23 mouse cellular contexts compared by ENCODE assay signal in the genomic region with DNA sequence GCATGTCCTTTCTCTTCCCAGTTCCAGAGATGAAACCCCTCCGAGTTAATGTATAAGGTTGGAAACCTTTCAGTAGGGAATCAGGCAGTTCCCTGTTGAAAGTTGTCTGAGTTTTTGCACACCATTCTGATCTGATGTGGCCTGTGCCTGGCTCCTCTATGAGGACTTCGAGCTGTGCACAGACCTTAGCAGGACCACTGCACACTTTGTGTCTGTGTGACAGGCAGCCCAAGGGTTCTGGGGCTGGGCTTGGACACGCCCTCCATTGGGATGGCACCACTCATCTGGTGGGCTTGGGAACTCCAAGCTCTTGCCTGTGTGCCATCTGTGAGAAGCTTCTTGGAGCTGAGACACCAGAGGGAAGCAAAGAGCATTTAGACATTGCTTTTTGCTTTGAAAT. TPM values are rescaled to one million over a fixed set of nuclear protein-coding genes. Genes with fewer than 3 reads are reported as not detected.
DNase-seq lines count a peak whose midpoint lies in the region; ATAC-seq and TF ChIP-seq lines count a peak whose summit lies in the region.
"Had no signal": no experiment of that assay in that cellular context is flagged by ENCODE, and none has a peak within 500 bp of the region (broad histone marks: within the 10 kb centered on the region; RNA-seq: fewer than 3 reads in every experiment).

No protein-coding gene starts in this region.

- H3K4me3 ChIP-seq in cerebellum, adult 2 months (replicated peaks; ENCODE audit: insufficient read depth, low read depth, low read length): no peak overlapping the region
- no peak overlapping the region for H3K4me3 ChIP-seq in layer of hippocampus, adult 2 months
- no peak overlapping the region for H3K4me3 ChIP-seq in midbrain, postnatal 0 days (ENCODE audit: low read depth, low read length)
- H3K4me3 ChIP-seq in midbrain, embryonic 15.5 days: no peak overlapping the region
- H3K4me3 ChIP-seq: embryonic facial prominence, embryonic 12.5 days; embryonic facial prominence, embryonic 15.5 days; forebrain, embryonic 15.5 days; heart, embryonic 12.5 days; heart, embryonic 15.5 days; hindbrain, embryonic 10.5 days; hindbrain, embryonic 13.5 days had no signal

- no peaks in the 10 kb centered on the region for H3K27me3 ChIP-seq in cerebellum, adult 2 months (ENCODE audit: control insufficient read depth, insufficient read depth, low read length)
- H3K27me3 ChIP-seq in midbrain, postnatal 0 days (ENCODE audit: insufficient read depth, low read length): no peaks in the 10 kb centered on the region
- H3K27me3 ChIP-seq in midbrain, embryonic 15.5 days (replicated peaks): no peaks in the 10 kb centered on the region
- H3K27me3 ChIP-seq: embryonic facial prominence, embryonic 12.5 days; embryonic facial prominence, embryonic 15.5 days; forebrain, embryonic 15.5 days; heart, embryonic 12.5 days; heart, embryonic 15.5 days; hindbrain, embryonic 13.5 days had no signal

- no peak for TF ChIP-seq CTCF in cerebellum, adult 2 months (IDR thresholded peaks at IDR 0.05; ENCODE audit: borderline replicate concordance, insufficient read depth, low read depth, low read length)
- TF ChIP-seq CTCF in layer of hippocampus, adult 2 months (conservative IDR thresholded peaks at IDR 0.05): no peak; the same call in 1 of the 2 replicates
- peak; percentile 40 for TF ChIP-seq CTCF in midbrain, postnatal 0 days (IDR thresholded peaks at IDR 0.05)

- H3K27ac ChIP-seq in cerebellum, adult 2 months (ENCODE audit: insufficient read depth, low read length): no peak overlapping the region
- H3K27ac ChIP-seq in layer of hippocampus, adult 2 months: 0 out of 2 replicates have a peak overlapping the region, but pooled peaks have one; percentile 28
- H3K27ac ChIP-seq in midbrain, postnatal 0 days (ENCODE audit: low read depth, low read length): no peak overlapping the region
- H3K27ac ChIP-seq in midbrain, embryonic 15.5 days: no peak overlapping the region
- H3K27ac ChIP-seq: embryonic facial prominence, embryonic 12.5 days; embryonic facial prominence, embryonic 15.5 days; forebrain, embryonic 15.5 days; heart, embryonic 15.5 days; hindbrain, embryonic 10.5 days; hindbrain, embryonic 13.5 days had no signal

- peaks cover 51% of the 10 kb centered on the region for H3K36me3 ChIP-seq in midbrain, postnatal 0 days (ENCODE audit: insufficient read depth, low read length)
- peaks cover 34% of the 10 kb centered on the region for H3K36me3 ChIP-seq in midbrain, embryonic 15.5 days (replicated peaks)
- H3K36me3 ChIP-seq: embryonic facial prominence, embryonic 12.5 days; embryonic facial prominence, embryonic 15.5 days; heart, embryonic 12.5 days; heart, embryonic 15.5 days had no signal

- no peak overlapping the region for H3K9ac ChIP-seq in midbrain, postnatal 0 days (replicated peaks; ENCODE audit: low read length, poor library complexity, severe bottlenecking)
- H3K9ac ChIP-seq in midbrain, embryonic 15.5 days: no peak overlapping the region
- H3K9ac ChIP-seq: embryonic facial prominence, embryonic 12.5 days; embryonic facial prominence, embryonic 15.5 days; forebrain, embryonic 15.5 days; heart, embryonic 12.5 days; heart, embryonic 15.5 days had no signal

- DNase-seq in cerebellum, adult 11-12 months: peak; percentile 14
- no peak for DNase-seq in cerebellum, adult 2 months
- no peak for DNase-seq in layer of hippocampus, adult 2 months (ENCODE audit: low spot score in 2 of 2)
- DNase-seq in layer of hippocampus, postnatal 14 days (ENCODE audit: low spot score in 2 of 2): no peak
- no peak for DNase-seq in midbrain, postnatal 0 days (ENCODE audit: low spot score)
- DNase-seq: adrenal gland, adult 8-10 months; adrenal gland, postnatal 25 days; cerebellum, adult 18-20 months; cerebellum, adult 9-11 months; gastrocnemius, postnatal 10 days; gastrocnemius, postnatal 36 days; heart, postnatal 10 days; heart, postnatal 36 days had no signal

- no peak for TF ChIP-seq POLR2A in cerebellum, adult 2 months (IDR thresholded peaks at IDR 0.05; ENCODE audit: borderline replicate concordance, insufficient read depth, low read length)

- 85% methylated on average over 3 of the region's 3 CpGs for WGBS in cerebellum, adult 2 months
- WGBS in midbrain, postnatal 0 days: 88% methylated on average over 3 of the region's 3 CpGs
- 95% methylated on average over 3 of the region's 3 CpGs for WGBS in midbrain, embryonic 15.5 days

- no peak overlapping the region for H3K4me2 ChIP-seq in midbrain, postnatal 0 days (ENCODE audit: low read depth, low read length, poor library complexity, severe bottlenecking)
- H3K4me2 ChIP-seq in midbrain, embryonic 15.5 days: no peak overlapping the region
- H3K4me2 ChIP-seq: embryonic facial prominence, embryonic 12.5 days; embryonic facial prominence, embryonic 15.5 days; forebrain, embryonic 15.5 days; heart, embryonic 12.5 days; heart, embryonic 15.5 days; hindbrain, embryonic 13.5 days had no signal

- no peak for ATAC-seq in midbrain, postnatal 0 days (ENCODE audit: low FRiP score)
- ATAC-seq in midbrain, embryonic 15.5 days (replicated peaks): no peak
- ATAC-seq: activated CD4-positive, CD25-positive, alpha-beta regulatory T cell, adult 4 months; forebrain, embryonic 15.5 days; hindbrain, embryonic 16.5 days had no signal

- no peaks in the 10 kb centered on the region for H3K9me3 ChIP-seq in midbrain, postnatal 0 days (ENCODE audit: low read length)
- no peaks in the 10 kb centered on the region for H3K9me3 ChIP-seq in midbrain, embryonic 15.5 days
- H3K9me3 ChIP-seq: embryonic facial prominence, embryonic 12.5 days; embryonic facial prominence, embryonic 15.5 days; forebrain, embryonic 15.5 days; heart, embryonic 12.5 days; heart, embryonic 15.5 days; hindbrain, embryonic 10.5 days; hindbrain, embryonic 13.5 days had no signal

- peaks cover 24% of the 10 kb centered on the region for H3K4me1 ChIP-seq in cerebellum, adult 2 months (ENCODE audit: control insufficient read depth, insufficient read depth, low read length)
- H3K4me1 ChIP-seq in midbrain, postnatal 0 days (ENCODE audit: insufficient read depth, low read length): no peaks in the 10 kb centered on the region
- H3K4me1 ChIP-seq in midbrain, embryonic 15.5 days: no peaks in the 10 kb centered on the region
- H3K4me1 ChIP-seq: embryonic facial prominence, embryonic 12.5 days; embryonic facial prominence, embryonic 15.5 days; forebrain, embryonic 15.5 days; heart, embryonic 12.5 days; heart, embryonic 15.5 days; hindbrain, embryonic 10.5 days; hindbrain, embryonic 13.5 days had no signal

RNA-seq across cellular contexts. Expression of gene Ric3, which starts 51.8 kb away (rescaled TPM):
- 61.6 and 66.0 TPM in 2 replicates for polyA plus RNA-seq in cerebellum, adult 2 months (2012; rRNA removed)
- total RNA-seq in layer of hippocampus, adult 2 months (2021): 10 to 100 TPM; 69.6 to 72.0 TPM
- 10 to 100 TPM; 54.0 to 57.9 TPM for total RNA-seq in layer of hippocampus, postnatal 14 days (2021)
- total RNA-seq in midbrain, postnatal 0 days (2014; rRNA removed): 62.8 and 65.0 TPM in 2 replicates
- 42.1 and 42.2 TPM in 2 replicates for polyA plus RNA-seq in midbrain, postnatal 0 days (2015; fragmentation: Nextera tagmentation; extraction: Ambion mirVana)
- polyA plus RNA-seq in midbrain, embryonic 15.5 days (2015; fragmentation: Nextera tagmentation; extraction: Ambion mirVana): 35.1 and 39.1 TPM in 2 replicates
